8 mouse cellular contexts compared by ENCODE assay signal in genomic region chr2:122302574-122303241, GRCm38 (mm10). TPM values are rescaled to one million over a fixed set of nuclear protein-coding genes. Genes with fewer than 3 reads are reported as not detected.
DNase-seq lines count a peak whose midpoint lies in the region; ATAC-seq and TF ChIP-seq lines count a peak whose summit lies in the region.

No protein-coding gene starts in this region.

- no peak overlapping the region for H3K27ac ChIP-seq in forebrain, embryonic 11.5 days (ENCODE audit: low read depth, low read length)
- no peak overlapping the region for H3K27ac ChIP-seq in intestine, embryonic 15.5 days
- no peak overlapping the region for H3K27ac ChIP-seq in limb, embryonic 14.5 days (replicated peaks; ENCODE audit: low read depth, low read length)

- H3K4me1 ChIP-seq in forebrain, embryonic 11.5 days (replicated peaks; ENCODE audit: control insufficient read depth, insufficient read depth, low read length) = peaks cover 22% of the 10 kb centered on the region
- H3K4me1 ChIP-seq in intestine, embryonic 15.5 days (replicated peaks) = peaks cover 32% of the 10 kb centered on the region
- peaks cover 17% of the 10 kb centered on the region for H3K4me1 ChIP-seq in limb, embryonic 14.5 days (ENCODE audit: control insufficient read depth, insufficient read depth, low read length)

- no peaks in the 10 kb centered on the region for H3K9me3 ChIP-seq in forebrain, embryonic 11.5 days (ENCODE audit: control insufficient read depth, low read length)
- no peaks in the 10 kb centered on the region for H3K9me3 ChIP-seq in intestine, embryonic 15.5 days
- no peaks in the 10 kb centered on the region for H3K9me3 ChIP-seq in limb, embryonic 14.5 days (ENCODE audit: control insufficient read depth, low read length)

- ATAC-seq in forebrain, embryonic 11.5 days (replicated peaks; ENCODE audit: low FRiP score) = peak; percentile 66; the same call in 1 of the 2 replicates
- ATAC-seq in intestine, embryonic 15.5 days = peak; percentile 60
- ATAC-seq in limb, embryonic 14.5 days (ENCODE audit: low FRiP score, low read depth) = no peak

- no peaks in the 10 kb centered on the region for H3K36me3 ChIP-seq in forebrain, embryonic 11.5 days (ENCODE audit: control insufficient read depth, insufficient read depth, low read length)
- H3K36me3 ChIP-seq in intestine, embryonic 15.5 days = no peaks in the 10 kb centered on the region
- no peaks in the 10 kb centered on the region for H3K36me3 ChIP-seq in limb, embryonic 14.5 days (ENCODE audit: control insufficient read depth, insufficient read depth, low read length)

- 10% methylated on average over 9 of the region's 9 CpGs for WGBS in forebrain, embryonic 11.5 days
- 10% methylated on average over 9 of the region's 9 CpGs for WGBS in intestine, embryonic 15.5 days
- 11% methylated on average over 9 of the region's 9 CpGs for whole genome bisulfite sequencing in limb, embryonic 14.5 days

- DNase-seq in urinary bladder, postnatal 14 days (ENCODE audit: low spot score) = peak; percentile 66
- DNase-seq in urinary bladder, adult 2 months (ENCODE audit: low spot score) = no peak
- peak; percentile 29 for DNase-seq in c-Kit-negative CD71-positive TER-119-positive erythroid progenitor cells, embryonic 14.5 days (ENCODE audit: low read depth, low spot score)
- peak; percentile 86 for DNase-seq in forebrain, embryonic 11.5 days (ENCODE audit: low spot score)
- peak; percentile 81 for DNase-seq in limb, embryonic 14.5 days (ENCODE audit: low spot score)
- DNase-seq in neural tube, embryonic 10.5 days (ENCODE audit: extremely low spot score, low spot score) = peak; percentile 54
- peak; percentile 79 for DNase-seq in testis, postnatal 10 days (ENCODE audit: low spot score)

- H3K27me3 ChIP-seq in forebrain, embryonic 11.5 days (ENCODE audit: control insufficient read depth, insufficient read depth, low read length) = peaks cover 56% of the 10 kb centered on the region
- peaks cover 74% of the 10 kb centered on the region for H3K27me3 ChIP-seq in intestine, embryonic 15.5 days (replicated peaks)
- H3K27me3 ChIP-seq in limb, embryonic 14.5 days (ENCODE audit: control insufficient read depth, insufficient read depth, low read length) = peaks cover 78% of the 10 kb centered on the region

- H3K4me3 ChIP-seq in forebrain, embryonic 11.5 days (ENCODE audit: low read depth, low read length) = no peak overlapping the region
- no peak overlapping the region for H3K4me3 ChIP-seq in intestine, embryonic 15.5 days (replicated peaks)
- no peak overlapping the region for H3K4me3 ChIP-seq in limb, embryonic 14.5 days (replicated peaks; ENCODE audit: low read length)

- H3K4me2 ChIP-seq in forebrain, embryonic 11.5 days (ENCODE audit: low read depth, low read length, severe bottlenecking) = no peak overlapping the region
- no peak overlapping the region for H3K4me2 ChIP-seq in intestine, embryonic 15.5 days (replicated peaks)
- H3K4me2 ChIP-seq in limb, embryonic 14.5 days (replicated peaks; ENCODE audit: low read depth, low read length, severe bottlenecking) = no peak overlapping the region

- H3K9ac ChIP-seq in forebrain, embryonic 11.5 days (ENCODE audit: low read length) = no peak overlapping the region
- no peak overlapping the region for H3K9ac ChIP-seq in intestine, embryonic 15.5 days
- no peak overlapping the region for H3K9ac ChIP-seq in limb, embryonic 14.5 days (ENCODE audit: low read depth, low read length, severe bottlenecking)

- no peak for TF ChIP-seq POLR2A in limb, embryonic 14.5 days (IDR thresholded peaks at IDR 0.05; ENCODE audit: borderline replicate concordance, extremely low read depth, insufficient read depth, insufficient read length)

RNA-seq across cellular contexts. Expression of gene Duoxa2, which starts 4.0 kb away (rescaled TPM):
- 0.34 and 0.50 TPM in 2 replicates for polyA plus RNA-seq in urinary bladder, adult 2 months (2012; rRNA removed)
- polyA plus RNA-seq in forebrain, embryonic 11.5 days (2014; fragmentation: Nextera tagmentation; extraction: Ambion mirVana) = not detected in 2 replicates
- polyA plus RNA-seq in intestine, embryonic 15.5 days (2015; fragmentation: Nextera tagmentation; extraction: Ambion mirVana) = 0.14 and 0.25 TPM in 2 replicates
- 0.41 and 0.61 TPM in 2 replicates for polyA plus RNA-seq in limb, embryonic 14.5 days (2012; rRNA removed)
- 0.18 and 0.72 TPM in 2 replicates for polyA plus RNA-seq in limb, embryonic 14.5 days (2014; fragmentation: Nextera tagmentation; extraction: Ambion mirVana)

RNA-seq across cellular contexts. Expression of gene Duox2, which starts 4.5 kb away (rescaled TPM):
- 0.54 and 0.56 TPM in 2 replicates for polyA plus RNA-seq in urinary bladder, adult 2 months (2012; rRNA removed)
- not detected in 2 replicates for polyA plus RNA-seq in forebrain, embryonic 11.5 days (2014; fragmentation: Nextera tagmentation; extraction: Ambion mirVana)
- 0.08 TPM in 1 of 2 replicates, not detected in the other for polyA plus RNA-seq in intestine, embryonic 15.5 days (2015; fragmentation: Nextera tagmentation; extraction: Ambion mirVana)
- polyA plus RNA-seq in limb, embryonic 14.5 days (2012; rRNA removed) = 0.16 and 0.27 TPM in 2 replicates
- polyA plus RNA-seq in limb, embryonic 14.5 days (2014; fragmentation: Nextera tagmentation; extraction: Ambion mirVana) = 0.08 and 0.54 TPM in 2 replicates

RNA-seq across cellular contexts. Expression of gene Duoxa1, which starts 10.8 kb away (rescaled TPM):
- 22.8 and 26.6 TPM in 2 replicates for polyA plus RNA-seq in urinary bladder, adult 2 months (2012; rRNA removed)
- polyA plus RNA-seq in forebrain, embryonic 11.5 days (2014; fragmentation: Nextera tagmentation; extraction: Ambion mirVana) = not detected in 2 replicates
- polyA plus RNA-seq in intestine, embryonic 15.5 days (2015; fragmentation: Nextera tagmentation; extraction: Ambion mirVana) = not detected in 2 replicates
- polyA plus RNA-seq in limb, embryonic 14.5 days (2012; rRNA removed) = 6.9 and 9.1 TPM in 2 replicates
- 7.9 and 10.3 TPM in 2 replicates for polyA plus RNA-seq in limb, embryonic 14.5 days (2014; fragmentation: Nextera tagmentation; extraction: Ambion mirVana)

RNA-seq across cellular contexts. Expression of gene Duox1, which starts 12.8 kb away (rescaled TPM):
- polyA plus RNA-seq in urinary bladder, adult 2 months (2012; rRNA removed) = 5.3 and 6.8 TPM in 2 replicates
- polyA plus RNA-seq in forebrain, embryonic 11.5 days (2014; fragmentation: Nextera tagmentation; extraction: Ambion mirVana) = 0.05 TPM in 1 of 2 replicates, not detected in the other
- polyA plus RNA-seq in intestine, embryonic 15.5 days (2015; fragmentation: Nextera tagmentation; extraction: Ambion mirVana) = 0.03 and 0.08 TPM in 2 replicates
- polyA plus RNA-seq in limb, embryonic 14.5 days (2012; rRNA removed) = 1.2 and 1.5 TPM in 2 replicates
- polyA plus RNA-seq in limb, embryonic 14.5 days (2014; fragmentation: Nextera tagmentation; extraction: Ambion mirVana) = 1.2 and 1.6 TPM in 2 replicates
